Mouse (Mus musculus) cerebellum, postnatal 25 days (tissue): ENCODE measurements around the gene Cyp1b1.

Source experiments
- DNase-seq, 2 experiments: peaks; one replicate each; pipeline ENCODE4 v3.0.0; 2021; ENCODE audit warnings: mixed read lengths in 2 of 2

The Cyp1b1 gene

DNA sequence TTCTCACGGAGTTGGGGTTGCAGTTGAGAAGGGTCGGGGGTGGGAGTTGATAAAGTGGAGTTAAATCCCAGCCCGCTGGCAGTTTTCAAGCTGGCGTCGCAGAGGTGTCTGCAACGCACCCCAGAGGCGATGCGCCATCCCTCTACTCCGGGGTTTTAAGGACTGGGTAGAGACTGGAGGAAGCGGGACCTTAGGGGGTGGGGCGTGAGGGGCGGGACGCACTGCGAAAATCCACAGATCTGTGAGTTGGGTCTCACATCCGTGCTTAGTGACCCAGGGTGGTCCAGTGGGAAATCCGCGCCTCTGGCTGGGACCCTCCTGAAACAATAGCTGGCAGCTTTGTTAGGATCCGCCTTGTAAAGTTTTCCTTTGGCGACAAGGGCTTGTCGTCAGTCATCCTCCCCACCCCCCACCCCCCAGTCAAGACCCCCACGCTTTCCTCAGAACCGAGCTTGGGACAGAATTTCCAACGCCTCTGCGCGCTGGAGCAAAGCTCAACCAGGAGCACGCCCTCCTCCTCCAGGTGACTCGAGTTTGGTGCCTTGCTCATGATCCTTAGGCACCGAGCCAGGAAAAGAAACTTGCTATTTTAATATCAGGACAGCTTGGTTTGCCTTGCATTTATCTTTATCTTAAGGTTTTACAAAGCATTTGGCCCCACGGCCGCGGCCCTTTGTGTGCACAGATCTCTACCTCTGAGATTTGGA lies at the start of gene Cyp1b1:
Cyp1b1 (minus strand) TSS at position 131 of the 707 bp plus-strand sequence.
- peak; percentile 11 to 13 for DNase-seq

DNA sequence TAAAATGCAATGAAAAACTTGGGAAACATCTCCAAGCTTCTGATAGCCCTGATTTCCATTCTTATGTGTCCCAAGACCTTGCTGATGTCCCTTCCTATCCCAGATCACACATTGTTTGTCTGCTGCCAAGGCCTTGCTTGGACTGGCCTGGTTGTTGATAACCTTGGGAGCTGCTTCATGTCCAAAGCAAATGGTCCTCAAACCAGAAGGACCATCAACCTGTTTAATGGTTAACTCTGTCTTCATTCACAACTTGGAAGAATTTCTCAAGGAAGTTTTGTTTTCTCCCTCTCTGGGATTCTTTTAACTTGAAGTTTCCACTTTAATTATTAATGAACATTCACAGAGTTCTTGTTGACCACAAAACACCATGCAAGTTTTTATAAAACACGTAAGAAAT lies 47.0 kb upstream of the Cyp1b1 start:
- no peak for DNase-seq

DNA sequence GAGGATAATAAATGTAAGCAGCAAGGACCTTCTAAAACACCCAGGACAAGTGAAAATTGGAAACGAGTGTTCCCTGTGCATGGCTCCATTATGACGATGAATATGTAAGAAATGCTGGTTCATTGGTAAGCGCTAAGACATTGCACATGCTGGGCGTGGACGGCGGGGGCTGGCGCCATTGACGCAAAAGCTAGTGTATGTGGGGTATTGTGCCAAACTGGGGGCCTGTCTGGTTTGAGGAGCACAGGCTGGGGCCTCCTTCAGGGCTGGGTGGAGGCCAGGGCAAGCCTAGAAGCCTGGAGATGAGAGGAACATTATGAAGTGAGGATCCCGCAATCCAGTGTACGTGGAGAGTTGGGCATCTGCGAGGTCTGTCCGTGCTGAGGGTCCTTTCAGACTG lies 39.0 kb upstream of the Cyp1b1 start:
- DNase-seq = no peak

DNA sequence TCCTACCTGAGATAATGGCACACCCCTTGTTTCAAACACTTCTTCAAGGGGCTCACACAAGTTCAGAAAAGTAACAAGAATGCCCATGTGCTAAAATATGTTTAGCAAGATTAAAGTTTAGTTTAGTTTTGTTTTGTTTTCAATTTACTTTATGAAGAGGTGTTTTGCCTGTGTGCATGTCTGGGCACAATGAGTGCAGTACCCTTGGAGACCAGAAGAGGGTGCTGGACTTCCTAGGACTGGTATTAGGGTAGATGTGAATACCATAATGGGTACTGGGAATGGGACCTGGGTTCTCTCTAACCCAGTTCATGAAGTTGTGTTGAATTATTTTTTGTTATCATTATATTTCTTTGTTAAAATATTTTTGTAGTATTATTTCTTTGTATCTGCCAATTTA lies 38.0 kb upstream of the Cyp1b1 start:
- no peak for DNase-seq

DNA sequence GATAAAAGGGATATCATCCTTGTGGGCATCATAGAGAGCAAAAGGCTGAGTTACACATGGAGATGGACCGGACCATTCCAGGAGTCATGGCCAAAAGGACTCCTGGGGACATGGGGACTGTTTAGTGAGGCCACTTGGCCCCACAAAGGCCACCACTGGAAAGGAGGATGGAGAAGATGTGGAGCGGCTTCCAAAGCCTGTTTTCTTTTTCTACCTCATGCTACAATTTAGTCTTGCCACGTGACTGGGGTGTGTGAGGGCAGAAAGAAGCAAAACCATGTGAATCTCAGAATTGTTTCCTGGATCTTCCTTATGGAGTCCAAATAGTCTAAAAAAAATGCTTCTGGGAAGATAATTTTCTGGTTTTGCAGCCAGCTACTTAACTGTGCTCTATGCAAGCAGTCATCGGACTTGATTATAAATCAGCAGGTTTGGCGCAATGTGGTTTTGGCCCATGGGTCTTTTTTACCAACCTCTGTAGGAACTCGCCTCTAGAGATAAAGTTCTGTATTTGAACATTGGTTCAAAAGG lies 36.9 kb upstream of the Cyp1b1 start:
- DNase-seq = no peak

DNA sequence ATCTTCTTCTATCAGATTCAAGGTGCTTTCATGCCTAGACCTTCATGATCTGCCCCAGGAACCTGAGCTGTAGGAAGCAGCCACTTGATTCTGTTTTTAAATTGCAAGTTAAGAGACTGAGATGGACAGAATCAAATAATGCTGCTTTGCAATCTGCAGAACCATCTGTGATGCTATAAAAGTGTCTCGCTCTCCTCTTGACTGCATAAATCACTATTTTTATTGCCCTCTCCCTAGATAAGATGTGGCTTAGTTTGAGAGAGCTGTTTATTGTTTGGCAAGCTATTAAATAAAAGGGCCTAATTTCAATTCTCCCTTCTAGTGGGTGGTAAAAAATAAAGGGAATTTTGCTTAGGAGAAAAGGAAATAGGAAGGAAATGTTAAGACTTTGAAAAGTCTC lies 34.8 kb upstream of the Cyp1b1 start:
- no peak for DNase-seq

DNA sequence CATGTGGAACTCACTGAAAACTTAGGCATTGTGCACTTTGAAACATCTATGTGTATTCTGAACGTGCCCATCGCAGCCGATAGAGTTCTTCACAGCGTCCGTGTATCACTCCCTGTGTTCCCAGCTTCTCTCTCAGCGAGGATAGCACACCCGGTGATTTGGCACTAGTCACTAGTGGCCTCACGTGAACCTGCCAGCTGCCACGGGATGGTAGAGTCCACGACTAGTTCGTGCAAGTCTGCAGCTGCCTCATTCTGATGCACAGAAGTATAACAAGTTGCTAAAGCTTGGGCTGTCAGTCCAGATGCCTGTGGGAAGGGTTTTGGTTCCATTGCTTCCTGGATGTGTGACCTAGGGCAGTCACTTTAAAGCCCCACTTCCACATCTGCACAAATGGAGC lies 32.1 kb upstream of the Cyp1b1 start:
- no peak for DNase-seq

DNA sequence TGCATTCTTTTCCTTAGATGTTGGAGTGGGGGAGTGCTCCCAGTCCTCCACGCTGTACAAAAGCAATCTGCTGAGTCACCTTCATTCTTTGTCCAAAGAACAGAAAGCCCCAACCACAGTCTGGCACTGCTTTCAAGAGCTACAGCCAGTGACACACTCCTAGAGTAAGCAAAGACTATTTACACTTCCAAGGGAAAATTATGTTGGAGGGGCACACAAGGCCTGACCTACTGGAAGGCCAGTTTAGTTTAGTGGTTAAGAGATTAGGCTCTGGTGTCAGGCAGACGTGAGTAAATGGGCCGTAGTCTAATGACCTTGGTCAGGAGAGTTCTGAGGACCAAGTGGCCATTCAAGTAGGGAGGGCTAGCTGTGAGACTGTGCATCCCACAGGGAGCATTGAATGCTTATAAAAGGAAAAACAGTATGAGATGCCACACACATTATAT lies 31.3 kb upstream of the Cyp1b1 start:
- DNase-seq = no peak

DNA sequence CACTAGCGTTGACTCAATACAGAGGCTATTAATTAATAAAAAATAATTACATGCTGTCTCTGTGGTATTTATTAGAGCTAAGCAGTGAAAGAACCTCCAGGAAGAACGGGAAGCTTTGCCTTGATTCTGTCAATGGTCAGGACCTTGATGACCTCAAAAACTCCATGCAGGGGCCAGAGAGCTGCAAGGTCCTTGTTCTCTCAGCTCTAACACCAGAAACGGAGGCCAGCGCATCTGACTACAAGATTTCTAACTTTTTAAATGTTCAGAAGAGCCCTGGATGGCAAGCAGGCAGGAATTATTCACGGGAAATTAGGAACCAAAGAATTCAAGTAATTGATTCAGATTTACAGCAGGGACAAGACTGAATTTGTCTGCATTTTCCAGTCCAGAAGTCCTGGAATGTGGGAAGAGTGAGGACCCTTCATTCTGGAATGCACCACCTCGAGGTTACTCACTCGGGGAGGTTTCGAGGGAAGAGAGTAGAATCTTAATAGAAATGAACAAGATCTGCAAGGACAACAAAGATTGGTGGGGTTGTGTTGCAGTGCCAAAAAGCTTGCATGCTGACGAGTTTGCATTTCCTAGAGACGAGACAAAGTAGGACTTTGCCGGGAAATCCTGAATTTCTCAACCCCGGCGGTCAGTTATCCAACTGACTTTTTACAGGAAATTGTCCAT lies 30.3 kb upstream of the Cyp1b1 start:
- DNase-seq = no peak

DNA sequence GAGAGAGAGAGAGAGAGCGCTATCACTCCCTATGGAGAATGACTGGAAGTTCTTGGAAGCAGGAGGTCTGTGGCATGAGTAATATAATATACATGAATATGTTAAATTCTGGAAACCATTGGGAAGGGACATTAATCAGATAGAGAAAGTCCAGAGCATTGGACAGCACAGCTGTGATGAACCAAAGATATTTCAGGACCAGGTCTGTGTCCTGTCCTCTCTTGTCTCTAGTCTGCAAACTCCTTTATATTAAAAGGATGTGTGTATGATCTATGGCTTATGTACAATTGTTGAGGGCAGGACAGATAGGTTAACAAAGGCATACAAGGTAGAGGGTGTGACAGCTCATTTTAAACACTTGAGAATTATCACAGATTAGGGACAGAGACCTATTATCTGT lies 28.6 kb upstream of the Cyp1b1 start:
- DNase-seq = no peak

DNA sequence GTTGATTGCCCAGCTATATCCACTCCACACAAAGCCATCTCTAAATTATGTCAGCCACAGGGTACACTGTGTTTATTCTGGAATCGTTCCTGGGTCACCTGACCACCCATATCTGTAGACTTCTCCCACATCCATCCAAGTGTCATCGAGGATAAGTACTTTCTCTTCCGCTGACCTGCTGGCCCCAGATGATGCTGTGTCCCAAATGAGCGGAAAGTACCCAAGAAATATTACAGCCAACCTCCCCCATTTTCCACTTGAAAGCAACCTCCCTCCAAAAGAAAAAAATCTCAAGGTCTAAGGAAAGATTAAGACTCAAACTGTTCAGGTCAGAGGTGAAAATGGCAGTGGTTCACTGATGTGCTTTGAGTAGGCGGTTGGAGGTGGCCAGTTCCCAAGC lies 27.8 kb upstream of the Cyp1b1 start:
- no peak for DNase-seq

DNA sequence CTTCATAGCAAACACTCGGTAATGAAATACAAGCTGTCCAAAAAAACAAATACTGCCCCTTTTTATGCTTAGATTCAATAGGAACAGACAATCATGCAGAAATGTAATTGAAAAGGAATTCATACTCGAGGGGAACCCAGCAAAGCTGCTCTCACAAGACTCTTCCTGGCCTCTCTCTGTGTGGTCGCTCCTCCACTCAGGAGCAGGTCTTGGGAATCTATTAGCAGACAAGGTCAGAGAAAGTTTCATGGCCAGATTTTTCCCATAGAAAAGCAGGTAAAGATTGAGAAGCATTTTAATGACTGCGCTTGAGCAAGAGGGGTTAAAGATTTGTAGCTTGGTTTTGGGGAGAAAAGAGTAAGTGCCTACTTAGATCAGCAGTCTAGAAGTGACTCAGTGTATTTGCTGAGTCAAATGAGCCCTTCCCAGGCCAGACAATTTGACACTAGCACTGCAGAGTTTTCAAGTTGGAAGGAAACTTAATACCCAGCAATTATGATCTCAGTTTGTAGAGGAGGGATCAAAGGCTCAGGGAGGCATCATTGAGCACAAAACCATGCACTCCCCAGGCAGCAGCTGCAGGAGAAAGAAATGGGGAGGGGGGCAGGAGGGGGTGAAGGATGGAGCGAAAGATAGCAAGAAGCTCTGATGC lies 24.1 kb upstream of the Cyp1b1 start:
- DNase-seq = no peak

DNA sequence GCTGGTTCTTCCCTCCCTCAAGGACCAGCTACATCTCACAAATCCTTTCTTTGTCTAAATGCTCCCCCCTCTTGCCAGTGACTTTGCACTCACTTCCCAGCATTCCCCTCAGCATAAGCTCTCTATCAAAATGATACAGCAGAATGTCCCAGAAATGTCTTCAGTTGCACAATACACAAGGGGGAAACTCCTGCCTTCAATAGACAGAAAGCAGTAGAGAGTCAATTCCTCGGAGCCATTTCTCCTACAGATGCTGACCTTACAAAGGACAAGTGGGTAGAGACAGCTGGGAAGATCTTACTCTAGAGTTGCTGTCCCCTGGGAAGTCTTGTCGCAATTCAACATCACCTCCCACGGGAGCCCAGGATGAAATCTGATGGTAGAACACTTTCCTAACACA lies 22.7 kb upstream of the Cyp1b1 start:
- no peak for DNase-seq

DNA sequence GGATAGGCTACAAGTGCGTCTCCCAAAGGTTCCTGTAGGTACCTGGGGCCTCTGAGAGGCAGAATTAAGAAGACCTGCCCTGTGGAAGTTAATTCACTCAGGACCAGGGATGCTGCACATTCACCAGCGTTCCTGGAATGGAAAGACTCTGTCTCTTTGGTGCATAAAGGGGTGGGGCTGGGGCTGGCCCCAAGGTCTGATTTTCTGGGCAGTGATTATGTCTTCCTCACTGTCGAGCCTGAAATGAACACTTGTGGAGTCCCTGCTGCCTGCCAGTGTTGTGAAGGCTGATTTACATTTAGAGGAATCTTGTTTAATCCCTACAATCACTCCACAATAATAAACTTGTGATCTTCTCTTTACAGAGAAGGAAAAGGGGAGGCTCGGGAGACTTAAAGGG lies 18.2 kb upstream of the Cyp1b1 start:
- DNase-seq = no peak

DNA sequence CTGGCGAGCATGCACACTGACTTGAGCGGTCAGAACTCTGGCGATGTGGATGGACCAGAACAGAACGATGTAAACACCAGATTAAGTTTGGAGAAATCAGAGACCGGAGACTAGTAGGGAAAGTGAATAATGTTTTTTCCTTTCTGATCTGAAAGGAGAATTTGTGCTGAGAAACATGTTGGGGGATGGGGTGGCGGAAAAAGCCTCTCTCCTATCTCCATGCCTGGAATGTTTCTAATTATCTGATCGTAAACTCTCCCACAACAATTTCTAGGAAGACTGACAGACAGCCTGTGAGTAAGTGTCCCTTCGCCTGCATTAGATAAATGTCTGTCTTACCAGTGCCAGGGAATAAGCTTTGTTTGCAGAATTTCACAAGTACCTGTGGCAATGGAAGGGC lies 16.1 kb upstream of the Cyp1b1 start:
- DNase-seq = no peak

DNA sequence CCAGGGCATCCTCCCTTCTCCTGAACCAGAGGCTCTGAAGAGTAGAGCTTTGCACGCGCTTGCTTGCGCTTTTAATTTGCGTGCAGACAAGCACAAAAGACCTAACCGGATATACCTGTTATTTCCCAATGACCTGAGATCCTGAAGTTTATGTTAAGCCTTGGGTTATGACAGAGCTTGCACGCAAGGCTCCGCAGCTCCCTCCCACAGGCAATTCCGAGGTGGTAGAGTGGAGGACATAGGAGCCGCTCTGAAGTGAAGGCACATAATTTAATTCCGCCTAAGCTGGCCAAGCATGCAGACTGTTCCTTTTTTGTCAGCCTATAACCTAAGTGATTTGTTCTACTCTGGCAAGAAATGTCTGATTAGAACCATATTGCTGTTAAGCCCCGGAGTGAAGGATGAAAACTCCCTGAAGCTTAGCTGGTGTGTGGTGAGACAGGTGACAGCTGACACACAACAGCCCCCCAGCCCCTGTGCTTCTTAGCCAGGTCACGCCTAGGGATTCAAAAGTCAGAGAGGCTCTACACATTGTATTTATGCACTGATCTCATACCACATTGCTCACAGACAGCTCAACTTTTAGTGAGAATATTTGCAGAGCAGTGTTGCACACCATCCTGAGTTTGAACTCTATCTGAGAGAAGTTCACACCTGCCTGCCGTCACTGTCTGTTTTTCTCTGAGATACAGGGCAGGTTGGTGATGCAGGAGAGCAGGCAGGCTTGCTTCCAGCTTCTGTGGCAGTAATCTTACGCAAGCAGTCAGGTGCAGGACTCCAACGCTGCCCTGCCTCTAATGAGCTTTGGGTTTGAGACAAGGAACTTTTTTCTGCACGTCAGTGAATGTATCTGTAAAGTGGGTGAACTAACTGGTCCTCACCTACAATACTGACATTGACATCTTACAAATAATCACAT lies 14.0 kb upstream of the Cyp1b1 start:
- no peak for DNase-seq

DNA sequence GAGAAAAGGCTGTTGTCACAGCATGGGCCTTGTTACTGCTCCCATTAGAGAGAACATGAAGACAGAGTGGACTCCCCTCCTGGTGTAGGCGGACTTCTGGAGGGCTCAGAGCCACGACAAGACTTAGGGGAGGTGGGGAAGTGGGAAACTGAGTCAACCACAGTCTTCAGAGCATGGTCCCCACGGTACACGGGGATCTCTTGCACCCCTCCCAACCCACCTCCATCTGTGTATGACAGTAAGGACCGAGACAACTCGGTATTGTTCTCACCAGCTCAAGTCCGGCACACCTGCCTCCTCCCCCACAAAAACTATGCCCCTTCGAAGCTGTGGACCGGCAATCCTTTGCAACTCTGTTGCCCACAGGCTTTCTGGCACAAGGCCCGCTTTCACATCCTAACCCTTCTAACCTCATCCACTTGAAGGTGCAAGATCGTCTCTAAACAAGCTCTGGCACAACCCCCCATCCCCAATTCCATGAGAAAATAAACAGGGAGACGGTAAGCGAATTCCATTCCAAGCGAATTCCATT lies 13.3 kb upstream of the Cyp1b1 start:
- DNase-seq = peak in 1 of 2 experiments; percentile 9

DNA sequence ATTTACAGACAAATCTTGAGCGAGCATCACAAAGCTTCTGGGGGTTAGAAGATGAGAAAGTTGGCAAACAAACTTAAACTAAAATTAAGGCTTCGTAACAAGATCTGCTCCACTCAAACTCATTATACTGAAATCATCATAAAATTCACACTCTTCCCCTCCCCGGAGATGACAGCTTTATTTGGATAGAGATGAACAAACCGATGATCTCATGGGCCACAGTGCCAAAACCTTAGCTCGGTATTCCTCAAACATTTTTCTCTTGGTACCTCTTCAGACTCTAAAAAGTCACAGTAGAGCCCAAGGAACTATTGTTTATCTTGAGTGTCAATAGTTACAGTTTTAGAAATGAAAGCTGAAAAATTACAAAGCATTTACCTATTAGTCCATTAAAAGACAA lies 11.8 kb upstream of the Cyp1b1 start:
- DNase-seq = no peak

DNA sequence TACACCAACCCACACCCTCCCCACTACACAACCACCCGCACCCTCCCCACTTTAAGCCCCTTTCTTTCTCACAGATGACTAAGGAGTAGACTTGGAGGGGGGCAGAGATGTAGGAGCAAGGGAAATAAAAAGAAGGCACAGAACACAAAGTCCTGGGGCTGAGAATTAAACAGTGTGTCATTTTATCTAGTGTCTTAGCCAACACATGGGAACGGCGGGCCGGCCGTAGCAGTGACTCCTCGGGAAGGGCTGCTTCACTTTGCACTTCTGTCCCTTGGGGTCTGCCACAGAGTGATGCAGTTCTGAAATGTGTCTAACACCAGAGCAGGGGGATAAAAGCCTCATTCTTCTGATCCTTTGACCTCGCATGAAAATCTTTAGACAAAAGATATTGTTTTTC lies 5.8 kb upstream of the Cyp1b1 start:
- no peak for DNase-seq

DNA sequence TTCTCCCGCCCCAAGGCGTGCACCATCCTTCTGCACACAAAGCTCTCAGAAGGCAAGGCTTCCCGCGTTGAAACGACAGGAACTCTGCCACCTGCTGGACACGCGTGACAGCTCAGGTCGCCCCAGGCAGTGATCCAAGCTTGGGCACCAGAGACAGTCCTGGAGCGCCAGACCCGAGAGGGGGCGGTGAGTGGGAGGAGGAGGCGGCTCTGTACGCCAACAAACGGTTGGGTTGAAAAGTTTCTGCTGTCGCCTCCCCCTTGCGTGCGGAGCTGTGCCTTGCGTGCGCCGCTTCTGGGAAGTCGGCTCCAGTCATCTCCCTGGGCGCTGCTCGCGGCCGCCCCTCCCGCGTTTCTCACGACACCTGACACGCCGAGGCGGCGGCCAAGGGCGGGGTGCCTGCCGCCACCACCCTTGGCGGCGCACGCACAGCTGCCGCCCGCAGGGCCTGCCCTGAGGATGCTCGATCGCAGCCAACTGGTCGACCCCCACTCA lies 835 bp upstream of the Cyp1b1 start:
- peak; percentile 86 to 89 for DNase-seq

DNA sequence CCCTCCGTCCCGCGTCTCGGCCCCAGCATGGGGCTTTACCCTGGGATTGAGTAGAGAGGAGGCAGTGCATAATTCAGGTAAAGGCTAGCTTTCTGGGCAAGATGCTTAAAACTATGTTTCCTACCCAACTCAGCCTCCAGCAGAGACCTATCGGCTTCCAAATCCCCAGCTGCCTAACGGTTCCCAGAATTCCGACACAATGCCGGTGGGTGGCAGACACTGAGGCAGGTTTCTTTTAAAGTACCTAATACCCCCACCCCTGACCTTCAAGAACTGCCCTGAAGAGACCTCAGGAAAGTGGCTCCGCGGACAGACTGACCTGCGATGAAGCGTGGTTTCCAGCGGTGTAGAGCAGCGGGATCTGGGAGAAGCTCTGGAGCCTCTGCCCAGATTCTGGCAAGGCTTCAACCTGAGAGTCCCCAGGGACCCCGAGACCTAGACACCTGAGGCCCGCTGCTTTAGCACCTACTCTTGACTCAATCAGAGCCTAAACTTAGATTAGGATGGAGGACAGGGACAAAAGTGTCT lies 429 bp downstream of the Cyp1b1 start:
- peak in 1 of 2 experiments; percentile 10 for DNase-seq
